Mouse (Mus musculus) thymus, adult 18-20 months (tissue): ENCODE data around the gene Zswim5.
"Not testable (repeated sequence)": the region's sequence is repeated elsewhere in the genome, so short reads cannot be mapped to it uniquely, and the experiment has no call there.

ENCODE experiments used
- DNase-seq, 2 experiments: peaks; one replicate each; pipeline ENCODE4 v3.0.0; 2022; ENCODE audit warnings: mixed read lengths in 2 of 2

Zswim5 gene

GRCm38 (mm10) chr4:116876995-116877728 is at the start of gene Zswim5:
TSS of gene Zswim5 (plus strand) at chr4:116877376.
- DNase-seq: peak; percentile 16 to 21

GRCm38 (mm10) chr4:116827819-116828218 is 49.4 kb upstream of the Zswim5 start:
- no peak for DNase-seq

GRCm38 (mm10) chr4:116829364-116830069 is 47.7 kb upstream of the Zswim5 start:
- no peak for DNase-seq

GRCm38 (mm10) chr4:116830070-116830368 is 47.2 kb upstream of the Zswim5 start:
- no peak for DNase-seq

- no peak for DNase-seq
Measured at GRCm38 (mm10) chr4:116838999-116839398, 38.2 kb upstream of the Zswim5 start.

- DNase-seq: not testable (repeated sequence)
Measured at GRCm38 (mm10) chr4:116840096-116840495, 37.1 kb upstream of the Zswim5 start.

GRCm38 (mm10) chr4:116840841-116841240 is 36.3 kb upstream of the Zswim5 start:
- no peak for DNase-seq

- no peak for DNase-seq
Measured at GRCm38 (mm10) chr4:116844324-116844723, 32.9 kb upstream of the Zswim5 start.

- DNase-seq: no peak
Measured at GRCm38 (mm10) chr4:116849901-116850300, 27.3 kb upstream of the Zswim5 start.

GRCm38 (mm10) chr4:116854286-116854685 is 22.9 kb upstream of the Zswim5 start:
- DNase-seq: no peak

GRCm38 (mm10) chr4:116857203-116857602 is 20.0 kb upstream of the Zswim5 start:
- no peak for DNase-seq

- no peak for DNase-seq
Measured at GRCm38 (mm10) chr4:116859711-116860110, 17.5 kb upstream of the Zswim5 start.

- DNase-seq: no peak
Measured at GRCm38 (mm10) chr4:116862023-116862422, 15.2 kb upstream of the Zswim5 start.

- no peak for DNase-seq
Measured at GRCm38 (mm10) chr4:116869898-116870297, 7.3 kb upstream of the Zswim5 start.

- no peak for DNase-seq
Measured at GRCm38 (mm10) chr4:116874595-116874994, 2.6 kb upstream of the Zswim5 start.

GRCm38 (mm10) chr4:116876630-116876994 is 564 bp upstream of the Zswim5 start:
- DNase-seq: no peak

GRCm38 (mm10) chr4:116877729-116878321 is 649 bp downstream of the Zswim5 start:
- peak; percentile 2 to 3 for DNase-seq

- no peak for DNase-seq
Measured at GRCm38 (mm10) chr4:116878491-116878890, 1.3 kb downstream of the Zswim5 start.

- no peak for DNase-seq
Measured at GRCm38 (mm10) chr4:116882679-116883078, 5.5 kb downstream of the Zswim5 start.

- no peak for DNase-seq
Measured at GRCm38 (mm10) chr4:116894200-116895080, 17.3 kb downstream of the Zswim5 start.

GRCm38 (mm10) chr4:116910489-116911181 is 33.5 kb downstream of the Zswim5 start:
- no peak for DNase-seq

- DNase-seq: no peak
Measured at GRCm38 (mm10) chr4:116911202-116911601, 34.0 kb downstream of the Zswim5 start.
